Mouse (Mus musculus) kidney, embryonic 15.5 days (tissue): ENCODE measurements around the gene Susd4. TPM values are rescaled to one million over a fixed set of nuclear protein-coding genes. Genes with fewer than 3 reads are reported as not detected.

Source experiments
- ATAC-seq: fragments of 200-750 bp; cut with Nextera tagmentation; replicated peaks from 2 replicates; pipeline ENCODE4 v1.8.0; 2017; ENCODE audit warnings: moderate TSS enrichment; ENCODE audit not compliant: low FRiP score
- H3K27ac ChIP-seq: fragments of 300-500 bp; sonication (generic); 2 replicates; pipeline ENCODE4 v1.5.1; 2015; ENCODE audit warnings: mild to moderate bottlenecking, inconsistent platforms
- H3K27me3 ChIP-seq: fragments of 300-500 bp; sonication (generic); 2 replicates; pipeline ENCODE4 v1.6.1; 2015; ENCODE audit warnings: inconsistent platforms
- H3K36me3 ChIP-seq: fragments of 300-500 bp; sonication (generic); 2 replicates; pipeline ENCODE4 v1.6.1; 2015; ENCODE audit warnings: inconsistent platforms
- H3K4me1 ChIP-seq: fragments of 300-500 bp; sonication (generic); 2 replicates; pipeline ENCODE4 v1.6.1; 2015; ENCODE audit warnings: inconsistent platforms
- H3K4me2 ChIP-seq: fragments of 300-500 bp; sonication (generic); 2 replicates; pipeline ENCODE4 v1.6.1; 2015; ENCODE audit warnings: moderate library complexity, mild to moderate bottlenecking, inconsistent platforms
- H3K4me3 ChIP-seq: fragments of 300-500 bp; sonication (generic); replicated peaks from 2 replicates; pipeline ENCODE4 v1.5.1; 2015; ENCODE audit warnings: mild to moderate bottlenecking, inconsistent platforms
- H3K9ac ChIP-seq: fragments of 300-500 bp; sonication (generic); 2 replicates; pipeline ENCODE4 v1.6.1; 2015; ENCODE audit warnings: mild to moderate bottlenecking, inconsistent platforms
- H3K9me3 ChIP-seq: fragments of 300-500 bp; sonication (generic); replicated peaks from 2 replicates; pipeline ENCODE4 v1.6.1; 2016; ENCODE audit warnings: inconsistent platforms
- WGBS: fragments of 180-500 bp; shearing (Covaris S2); methylation state at CpG from one replicate; pipeline ENCODE4 v1.1.7; 2015; ENCODE audit warnings: mixed read lengths; 5-methylcytosine and 5-hydroxymethylcytosine counted together
- polyA plus RNA-seq: library from polyadenylated mRNA; unstranded; fragments of >200 nt; fragmentation: Nextera tagmentation; extraction: Ambion mirVana; gene quantifications from 2 replicates; pipeline ENCODE4 v1.2.1, GENCODE M21; 2015

Gene Susd4
- polyA plus RNA-seq, 1 experiment from 2014 or later = 20.0 TPM

DNA sequence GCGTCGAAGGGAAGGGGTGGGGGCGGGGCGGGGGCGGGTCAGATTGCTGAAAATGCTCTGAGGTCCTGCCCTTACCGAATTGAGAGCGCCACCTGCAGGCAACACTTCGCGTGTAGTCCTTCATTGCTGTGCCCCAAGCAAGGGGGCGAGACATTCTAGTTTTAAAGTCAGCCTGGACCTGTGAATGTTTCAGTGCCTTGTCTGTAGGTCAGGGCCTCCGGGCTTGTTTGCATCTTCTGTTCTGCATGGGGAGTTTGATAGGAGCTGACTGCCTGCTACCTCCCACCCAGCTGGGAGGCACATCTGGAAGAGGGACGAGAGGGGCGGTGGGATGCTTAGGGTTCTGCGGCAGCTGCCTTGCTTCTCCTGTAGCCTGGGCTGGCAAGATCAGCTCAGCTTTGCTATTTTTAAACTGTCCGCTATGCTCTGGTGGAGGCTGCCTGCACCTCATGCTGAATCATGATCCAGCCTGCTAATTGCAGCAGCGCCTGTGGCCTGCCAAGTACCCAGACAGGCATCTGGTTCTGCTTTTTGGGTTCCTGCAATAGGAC lies 28.9 kb downstream of the Susd4 start:
- Histone ChIP-seq H3K9me3 (no peaks in the 10 kb centered on the region), H3K4me2 (peak overlapping the region; percentile 45), H3K4me3 (no peak overlapping the region), H3K36me3 (no peaks in the 10 kb centered on the region), H3K27me3 (no peaks in the 10 kb centered on the region), H3K4me1 (peaks cover 44% of the 10 kb centered on the region), H3K9ac (no peak overlapping the region), H3K27ac (peak overlapping the region; percentile 74)
- whole genome bisulfite sequencing = 7% methylated on average over 16 of the region's 16 CpGs
- ATAC-seq = peak; percentile 81

DNA sequence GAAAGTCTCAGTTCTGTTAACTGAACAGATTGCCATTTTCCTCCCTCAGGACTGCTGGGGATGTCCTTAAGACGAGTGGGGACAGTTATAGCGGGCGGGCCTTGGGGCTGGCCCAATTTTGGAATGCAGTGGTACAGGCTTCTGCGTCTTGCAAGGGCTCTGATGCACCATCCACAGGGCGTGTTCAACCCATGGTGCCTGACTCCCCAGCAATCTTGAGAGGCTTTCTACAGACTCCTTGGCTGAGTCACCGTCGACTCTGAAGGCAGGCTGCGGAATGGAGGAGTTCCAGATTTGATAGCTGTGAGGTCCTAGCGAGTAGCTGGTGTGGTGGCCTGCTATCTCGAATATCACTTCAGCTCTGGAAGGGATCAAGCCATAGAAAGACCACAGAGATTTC lies 30.6 kb downstream of the Susd4 start:
- Histone ChIP-seq H3K9ac (no peak overlapping the region), H3K4me3 (no peak overlapping the region), H3K4me2 (no peak overlapping the region), H3K27me3 (no peaks in the 10 kb centered on the region), H3K4me1 (peaks cover 32% of the 10 kb centered on the region), H3K36me3 (no peaks in the 10 kb centered on the region), H3K27ac (no peak overlapping the region), H3K9me3 (no peaks in the 10 kb centered on the region)
- ATAC-seq = no peak
- 93% methylated on average over 10 of the region's 10 CpGs for WGBS

DNA sequence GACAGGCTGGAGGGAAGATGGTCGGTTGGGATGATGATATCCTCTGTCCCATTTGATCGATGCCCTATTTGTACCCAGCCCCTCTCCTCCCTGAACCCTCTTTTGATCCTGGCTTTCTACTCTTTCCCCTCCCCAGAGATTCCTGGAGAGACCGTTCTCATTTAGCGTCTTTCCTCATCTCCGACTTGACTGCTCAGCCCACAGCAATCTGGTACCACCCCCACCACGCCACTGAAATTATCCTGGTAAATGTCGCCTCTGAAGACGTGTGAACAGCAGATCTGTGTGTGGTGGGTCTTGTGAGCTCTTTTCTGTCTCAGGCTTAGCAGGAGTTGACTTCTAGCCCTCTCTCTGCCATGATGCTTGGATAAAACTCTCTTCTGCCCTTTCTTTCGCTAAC lies 31.0 kb downstream of the Susd4 start:
- no peak overlapping the region for H3K9ac ChIP-seq
- H3K4me1 ChIP-seq = peaks cover 28% of the 10 kb centered on the region
- no peaks in the 10 kb centered on the region for H3K36me3 ChIP-seq
- no peak overlapping the region for H3K4me2 ChIP-seq
- H3K27me3 ChIP-seq = no peaks in the 10 kb centered on the region
- no peaks in the 10 kb centered on the region for H3K9me3 ChIP-seq
- 94% methylated on average over 9 of the region's 9 CpGs for WGBS
- H3K4me3 ChIP-seq = no peak overlapping the region
- no peak for ATAC-seq
- no peak overlapping the region for H3K27ac ChIP-seq

DNA sequence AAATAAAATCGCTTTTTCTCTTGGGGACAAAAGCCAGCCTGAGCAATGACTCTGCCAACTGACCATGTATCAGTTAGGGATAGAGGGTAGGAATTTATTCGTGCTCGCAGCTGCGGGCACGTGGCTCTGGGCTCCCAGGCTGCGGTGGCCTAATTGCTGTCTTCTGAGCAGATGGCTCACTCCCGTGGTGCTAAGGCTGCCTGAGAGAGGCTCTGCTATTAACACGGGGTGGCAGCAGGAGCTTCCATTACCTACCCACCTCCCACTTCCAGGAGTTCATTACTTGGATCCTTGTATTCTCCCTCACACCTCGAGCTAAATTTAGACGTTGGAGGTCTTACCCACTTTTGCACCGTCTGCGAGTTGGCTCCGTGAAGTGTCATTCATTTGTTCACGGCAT lies 33.4 kb downstream of the Susd4 start:
- H3K9ac ChIP-seq = no peak overlapping the region
- no peak overlapping the region for H3K4me2 ChIP-seq
- ATAC-seq = no peak
- no peaks in the 10 kb centered on the region for H3K36me3 ChIP-seq
- H3K9me3 ChIP-seq = no peaks in the 10 kb centered on the region
- no peak overlapping the region for H3K27ac ChIP-seq
- WGBS = 41% methylated on average over 14 of the region's 14 CpGs
- no peak overlapping the region for H3K4me3 ChIP-seq
- no peaks in the 10 kb centered on the region for H3K27me3 ChIP-seq
- peaks cover 21% of the 10 kb centered on the region for H3K4me1 ChIP-seq

DNA sequence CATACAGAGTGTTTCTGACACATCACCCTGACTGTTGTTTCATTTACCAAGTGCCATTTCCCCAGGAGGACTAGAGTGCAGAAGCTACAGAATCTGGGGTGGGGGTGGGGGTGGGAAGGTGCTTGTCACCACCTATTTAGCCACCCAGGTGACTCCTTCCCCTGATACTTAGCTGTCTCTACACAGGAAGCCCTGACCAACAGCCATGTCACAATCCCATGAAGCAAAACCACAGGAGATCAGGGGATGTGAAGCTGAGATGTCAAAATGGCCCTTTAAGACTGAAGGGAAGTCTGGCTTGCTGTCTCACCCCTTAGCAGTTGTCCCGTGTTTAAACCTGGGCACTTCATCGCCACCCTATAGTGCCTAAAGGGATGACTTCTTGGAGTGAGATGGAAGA lies 37.9 kb downstream of the Susd4 start:
- WGBS = 76% methylated on average over 2 of the region's 2 CpGs
- Histone ChIP-seq H3K4me1 (peaks cover 14% of the 10 kb centered on the region), H3K27ac (no peak overlapping the region), H3K27me3 (no peaks in the 10 kb centered on the region), H3K36me3 (no peaks in the 10 kb centered on the region), H3K4me3 (no peak overlapping the region), H3K9ac (no peak overlapping the region), H3K9me3 (no peaks in the 10 kb centered on the region), H3K4me2 (no peak overlapping the region)
- no peak for ATAC-seq

DNA sequence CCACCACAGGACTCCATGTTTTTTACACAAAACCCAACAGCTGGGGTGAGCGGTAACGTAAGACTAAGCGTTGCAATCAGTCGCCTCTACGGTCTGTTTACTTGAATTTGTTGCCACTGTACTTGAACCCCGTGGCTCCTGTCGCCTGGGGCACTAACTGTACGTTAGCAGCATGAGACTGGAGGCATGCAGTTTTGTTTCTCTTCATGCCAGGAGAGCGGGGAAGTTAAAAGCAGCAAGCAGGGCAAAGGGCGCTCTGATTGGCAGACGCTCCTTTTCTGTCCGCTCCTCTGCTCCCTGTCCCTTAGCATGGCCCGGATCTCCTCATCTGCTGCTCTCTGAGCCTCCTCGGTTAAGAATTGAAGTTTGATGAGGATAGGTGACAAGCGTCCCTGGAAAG lies 39.2 kb downstream of the Susd4 start:
- Histone ChIP-seq H3K36me3 (no peaks in the 10 kb centered on the region), H3K4me2 (no peak overlapping the region), H3K4me3 (no peak overlapping the region), H3K4me1 (peaks cover 10% of the 10 kb centered on the region), H3K9ac (no peak overlapping the region), H3K27ac (no peak overlapping the region), H3K27me3 (no peaks in the 10 kb centered on the region), H3K9me3 (no peaks in the 10 kb centered on the region)
- 59% methylated on average over 15 of the region's 15 CpGs for WGBS
- no peak for ATAC-seq

DNA sequence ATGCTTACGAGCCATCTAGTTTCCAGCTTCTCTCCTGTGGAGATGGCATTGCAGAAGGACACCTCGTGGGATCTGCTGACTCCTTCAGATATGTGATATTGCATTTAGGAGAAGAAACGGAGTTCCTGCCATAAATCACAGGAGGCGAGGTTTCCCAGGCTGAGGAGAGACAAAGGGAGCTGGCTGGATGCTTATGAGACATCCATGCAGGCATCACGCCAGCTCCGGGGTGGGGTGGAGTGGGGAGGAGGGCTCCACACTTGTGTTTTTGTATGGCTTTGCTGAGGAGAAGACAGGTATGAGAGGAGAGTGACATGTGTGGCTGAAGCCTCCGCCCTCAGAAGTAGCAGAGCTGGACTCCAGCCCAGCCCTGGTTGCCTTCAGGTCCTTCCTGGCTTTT lies 50.3 kb downstream of the Susd4 start:
- ATAC-seq = 0 out of 2 replicates have a peak, but pooled peaks have one; percentile 7
- Histone ChIP-seq H3K36me3 (no peaks in the 10 kb centered on the region), H3K27me3 (no peaks in the 10 kb centered on the region), H3K27ac (peak overlapping the region; percentile 3; the same call in 1 of the 2 replicates), H3K9ac (no peak overlapping the region), H3K4me2 (peak overlapping the region; percentile 23), H3K4me3 (no peak overlapping the region), H3K4me1 (peaks cover 29% of the 10 kb centered on the region), H3K9me3 (peaks cover 7% of the 10 kb centered on the region)
- 30% methylated on average over 7 of the region's 7 CpGs for WGBS

DNA sequence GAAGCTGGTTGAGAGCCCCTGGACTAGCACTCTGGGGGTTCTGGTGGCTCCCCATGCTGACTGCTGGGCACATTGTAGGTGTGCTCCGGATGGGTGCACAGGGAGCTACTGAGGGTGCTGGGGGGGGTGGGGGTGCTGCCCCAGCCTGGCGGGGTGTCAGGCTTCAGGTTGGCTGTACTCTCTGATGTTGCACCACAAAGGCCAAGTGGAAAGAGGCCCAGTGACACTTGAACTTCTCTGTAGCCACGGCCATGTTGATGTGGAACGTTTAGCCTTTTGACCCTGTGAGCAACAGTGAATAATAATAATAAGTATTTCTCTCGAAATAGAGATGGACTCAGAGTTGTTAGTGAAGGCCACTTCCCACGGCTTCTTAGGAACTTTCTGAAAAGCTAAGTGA lies 50.9 kb downstream of the Susd4 start:
- Histone ChIP-seq H3K9me3 (peaks cover 7% of the 10 kb centered on the region), H3K27me3 (no peaks in the 10 kb centered on the region), H3K27ac (peak overlapping the region; percentile 3; the same call in 1 of the 2 replicates), H3K4me2 (no peak overlapping the region), H3K4me1 (peaks cover 35% of the 10 kb centered on the region), H3K36me3 (no peaks in the 10 kb centered on the region), H3K9ac (no peak overlapping the region), H3K4me3 (no peak overlapping the region)
- 66% methylated on average over 6 of the region's 6 CpGs for WGBS
- no peak for ATAC-seq

DNA sequence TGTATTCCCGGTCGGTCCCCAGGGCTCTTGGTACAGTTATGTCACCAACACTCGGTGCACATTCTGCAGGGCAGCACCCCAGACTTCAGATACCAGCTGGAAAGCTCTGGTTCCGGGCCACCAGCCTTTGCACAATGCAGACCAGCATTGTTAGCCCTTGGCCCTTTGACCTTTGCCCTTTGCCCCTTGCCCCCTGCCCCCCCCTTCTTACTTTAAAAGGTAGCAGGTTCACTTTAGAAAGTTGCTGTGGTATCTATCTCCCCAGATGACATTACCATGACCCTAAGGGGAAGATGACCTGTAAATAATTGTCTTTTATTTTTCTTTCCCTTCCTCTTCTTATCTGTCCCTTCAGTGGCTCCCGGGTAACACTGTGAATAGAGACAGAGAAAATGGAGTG lies 53.4 kb downstream of the Susd4 start:
- Histone ChIP-seq H3K36me3 (no peaks in the 10 kb centered on the region), H3K9me3 (peaks cover 5% of the 10 kb centered on the region), H3K4me3 (no peak overlapping the region), H3K27ac (no peak overlapping the region), H3K4me1 (peaks cover 40% of the 10 kb centered on the region), H3K27me3 (no peaks in the 10 kb centered on the region), H3K9ac (no peak overlapping the region), H3K4me2 (no peak overlapping the region)
- 66% methylated on average over 5 of the region's 5 CpGs for WGBS
- ATAC-seq = no peak

DNA sequence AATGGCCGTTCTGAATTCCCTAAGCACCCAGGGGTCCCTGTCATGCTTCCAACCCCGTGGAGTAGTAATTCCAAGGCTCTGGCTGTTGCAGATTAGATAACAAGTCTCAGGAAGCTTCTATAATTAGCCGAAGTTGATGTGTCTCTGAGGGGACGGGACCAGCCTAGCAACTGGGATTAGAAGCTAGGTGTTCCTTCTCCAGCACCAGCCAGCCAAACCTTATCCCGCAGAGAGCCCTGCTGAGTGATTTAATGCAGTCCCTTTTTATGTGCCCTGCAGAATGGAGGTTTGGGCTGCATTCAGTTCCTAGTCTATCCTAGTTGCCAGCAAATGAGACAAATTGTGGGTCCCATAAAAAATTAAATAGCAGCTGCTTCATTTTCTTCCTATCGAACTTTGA lies 54.0 kb downstream of the Susd4 start:
- no peak overlapping the region for H3K27ac ChIP-seq
- H3K27me3 ChIP-seq = no peaks in the 10 kb centered on the region
- no peak overlapping the region for H3K4me3 ChIP-seq
- H3K4me1 ChIP-seq = peaks cover 40% of the 10 kb centered on the region
- no peaks in the 10 kb centered on the region for H3K9me3 ChIP-seq
- H3K36me3 ChIP-seq = no peaks in the 10 kb centered on the region
- no peak overlapping the region for H3K4me2 ChIP-seq
- no peak overlapping the region for H3K9ac ChIP-seq
- WGBS = 22% methylated on average over 6 of the region's 6 CpGs
- ATAC-seq = no peak

DNA sequence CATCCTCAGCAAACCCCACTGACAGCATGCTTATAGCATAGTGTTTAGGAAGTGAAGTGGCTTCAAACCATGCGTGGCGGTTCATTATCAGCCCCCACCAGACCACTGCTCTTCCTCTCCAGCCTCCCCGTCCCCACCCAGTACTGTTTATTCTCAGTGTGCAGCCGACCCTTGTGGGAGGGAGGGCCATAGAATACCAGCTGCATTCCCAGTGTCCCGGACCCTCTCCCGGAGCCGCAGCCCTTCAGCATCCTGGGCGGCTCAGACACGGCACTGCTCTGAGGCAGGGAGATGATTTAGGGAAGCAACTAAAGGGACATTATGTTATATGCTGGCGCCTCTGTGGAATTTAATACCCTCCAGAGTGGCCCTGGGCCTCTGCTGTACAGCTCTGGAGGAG lies 55.3 kb downstream of the Susd4 start:
- Histone ChIP-seq H3K4me1 (peaks cover 35% of the 10 kb centered on the region), H3K9ac (no peak overlapping the region), H3K27ac (peak overlapping the region; percentile 60), H3K4me3 (no peak overlapping the region), H3K4me2 (peak overlapping the region; percentile 36), H3K9me3 (no peaks in the 10 kb centered on the region), H3K27me3 (no peaks in the 10 kb centered on the region), H3K36me3 (no peaks in the 10 kb centered on the region)
- peak; percentile 88 for ATAC-seq
- 16% methylated on average over 10 of the region's 10 CpGs for WGBS

DNA sequence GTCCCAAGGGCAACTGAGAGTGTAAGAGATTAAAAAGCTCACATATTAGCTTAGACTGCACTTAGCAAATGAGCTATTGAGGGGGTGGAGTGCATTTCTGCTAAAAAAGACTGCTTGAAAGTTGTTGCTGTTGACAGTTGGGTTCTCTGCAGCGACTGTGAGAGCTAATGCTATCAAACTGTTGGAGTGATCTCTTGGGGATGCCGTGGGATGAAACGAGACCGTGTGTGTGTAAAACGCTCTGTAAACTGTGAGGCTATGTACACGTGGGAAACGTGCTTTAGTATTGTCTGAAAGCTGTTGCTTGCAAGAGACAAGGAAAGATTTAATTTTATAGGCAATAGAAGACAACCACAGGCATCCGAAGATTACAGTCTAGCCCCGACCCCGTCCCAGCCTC lies 59.1 kb downstream of the Susd4 start:
- no peak for ATAC-seq
- H3K4me2 ChIP-seq = no peak overlapping the region
- 70% methylated on average over 10 of the region's 10 CpGs for WGBS
- H3K4me1 ChIP-seq = peaks cover 26% of the 10 kb centered on the region
- H3K9ac ChIP-seq = no peak overlapping the region
- H3K27me3 ChIP-seq = no peaks in the 10 kb centered on the region
- no peak overlapping the region for H3K27ac ChIP-seq
- H3K9me3 ChIP-seq = no peaks in the 10 kb centered on the region
- no peak overlapping the region for H3K4me3 ChIP-seq
- no peaks in the 10 kb centered on the region for H3K36me3 ChIP-seq

DNA sequence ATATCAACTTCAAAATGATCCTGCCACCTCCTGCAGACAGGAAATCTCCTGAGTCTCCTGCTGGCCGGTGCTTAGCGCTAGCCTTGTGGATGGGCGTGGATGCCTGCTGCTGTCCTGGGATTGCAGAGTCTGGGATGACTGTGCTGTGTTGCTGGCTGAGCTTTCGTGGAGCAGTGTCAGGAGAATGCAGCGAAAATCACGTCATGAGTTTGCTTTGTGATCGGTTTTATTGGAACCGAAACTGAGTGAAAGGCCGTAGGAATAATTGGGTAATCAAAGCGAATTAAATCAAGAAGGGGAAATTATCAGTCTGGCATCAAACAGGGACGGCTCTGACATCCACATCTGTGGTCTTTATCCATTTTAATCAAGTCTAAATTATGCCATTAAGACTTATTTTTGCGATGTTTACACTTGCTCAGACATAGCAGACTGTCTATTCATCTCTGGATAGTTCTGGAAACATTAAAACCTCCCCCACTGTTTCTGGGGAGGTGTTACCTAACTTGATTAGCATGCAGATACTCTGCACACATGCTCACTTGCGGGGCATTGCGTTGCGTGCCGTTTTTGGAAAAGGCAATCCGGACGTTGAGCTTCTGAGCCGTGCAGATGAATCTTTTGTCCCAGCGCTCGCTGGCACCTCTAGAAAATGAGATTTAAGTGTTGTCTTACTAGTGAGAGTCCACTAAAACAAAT lies 60.2 kb downstream of the Susd4 start:
- no peak for ATAC-seq
- Histone ChIP-seq H3K36me3 (no peaks in the 10 kb centered on the region), H3K4me1 (peaks cover 20% of the 10 kb centered on the region), H3K9ac (no peak overlapping the region), H3K27ac (no peak overlapping the region), H3K4me2 (no peak overlapping the region), H3K9me3 (no peaks in the 10 kb centered on the region), H3K27me3 (no peaks in the 10 kb centered on the region), H3K4me3 (no peak overlapping the region)
- 62% methylated on average over 21 of the region's 21 CpGs for WGBS
